Mouse (Mus musculus): ENCODE results near the gene Erich4. TPM values are rescaled to one million over a fixed set of nuclear protein-coding genes. Genes with fewer than 3 reads are reported as not detected.

The Erich4 gene
- polyA plus RNA-seq, 1 experiment: not detected

GRCm38 (mm10) chr7:25625594-25626250 lies 10.0 kb upstream of the Erich4 start:
- no peaks in the 10 kb centered on the region for H3K4me1 ChIP-seq (ENCODE audit: control insufficient read depth, insufficient read depth, low read length)
- H3K4me3 ChIP-seq (ENCODE audit: insufficient read depth, low read length): no peak overlapping the region
- TF ChIP-seq POLR2A (IDR thresholded peaks at IDR 0.05; ENCODE audit: extremely low read depth, insufficient read depth, low read length): no peak
- peak; percentile 37 for TF ChIP-seq CTCF (IDR thresholded peaks at IDR 0.05; ENCODE audit: extremely low read depth, insufficient read depth, low read length)
- no peak overlapping the region for H3K27ac ChIP-seq (ENCODE audit: insufficient read depth, low read length)

- no peak overlapping the region for H3K27ac ChIP-seq (ENCODE audit: insufficient read depth, low read length)
- H3K4me3 ChIP-seq (ENCODE audit: insufficient read depth, low read length): no peak overlapping the region
- TF ChIP-seq POLR2A (IDR thresholded peaks at IDR 0.05; ENCODE audit: extremely low read depth, insufficient read depth, low read length) (no peak), CTCF (IDR thresholded peaks at IDR 0.05; ENCODE audit: extremely low read depth, insufficient read depth, low read length) (no peak)
- H3K4me1 ChIP-seq (ENCODE audit: control insufficient read depth, insufficient read depth, low read length): no peaks in the 10 kb centered on the region
Observed at GRCm38 (mm10) chr7:25624851-25625250, 9.2 kb upstream of the Erich4 start.

GRCm38 (mm10) chr7:25623857-25624370 lies 8.2 kb upstream of the Erich4 start:
- no peak for TF ChIP-seq POLR2A (IDR thresholded peaks at IDR 0.05; ENCODE audit: extremely low read depth, insufficient read depth, low read length)
- TF ChIP-seq CTCF (IDR thresholded peaks at IDR 0.05; ENCODE audit: extremely low read depth, insufficient read depth, low read length): no peak
- Histone ChIP-seq H3K4me1 (ENCODE audit: control insufficient read depth, insufficient read depth, low read length) (no peaks in the 10 kb centered on the region), H3K4me3 (ENCODE audit: insufficient read depth, low read length) (no peak overlapping the region), H3K27ac (ENCODE audit: insufficient read depth, low read length) (no peak overlapping the region)

GRCm38 (mm10) chr7:25620751-25621150 lies 5.1 kb upstream of the Erich4 start:
- no peaks in the 10 kb centered on the region for H3K4me1 ChIP-seq (ENCODE audit: control insufficient read depth, insufficient read depth, low read length)
- H3K27ac ChIP-seq (ENCODE audit: insufficient read depth, low read length): no peak overlapping the region
- no peak for TF ChIP-seq CTCF (IDR thresholded peaks at IDR 0.05; ENCODE audit: extremely low read depth, insufficient read depth, low read length)
- no peak for TF ChIP-seq POLR2A (IDR thresholded peaks at IDR 0.05; ENCODE audit: extremely low read depth, insufficient read depth, low read length)
- no peak overlapping the region for H3K4me3 ChIP-seq (ENCODE audit: insufficient read depth, low read length)

- no peaks in the 10 kb centered on the region for H3K4me1 ChIP-seq (ENCODE audit: control insufficient read depth, insufficient read depth, low read length)
- no peak overlapping the region for H3K27ac ChIP-seq (ENCODE audit: insufficient read depth, low read length)
- peak overlapping the region; percentile 55 for H3K4me3 ChIP-seq (ENCODE audit: insufficient read depth, low read length)
- TF ChIP-seq CTCF (IDR thresholded peaks at IDR 0.05; ENCODE audit: extremely low read depth, insufficient read depth, low read length) (no peak), POLR2A (IDR thresholded peaks at IDR 0.05; ENCODE audit: extremely low read depth, insufficient read depth, low read length) (no peak)
Observed at GRCm38 (mm10) chr7:25620101-25620500, 4.4 kb upstream of the Erich4 start.

GRCm38 (mm10) chr7:25619722-25619991 lies 4.0 kb upstream of the Erich4 start:
- no peaks in the 10 kb centered on the region for H3K4me1 ChIP-seq (ENCODE audit: control insufficient read depth, insufficient read depth, low read length)
- no peak overlapping the region for H3K27ac ChIP-seq (ENCODE audit: insufficient read depth, low read length)
- no peak for TF ChIP-seq CTCF (IDR thresholded peaks at IDR 0.05; ENCODE audit: extremely low read depth, insufficient read depth, low read length)
- no peak for TF ChIP-seq POLR2A (IDR thresholded peaks at IDR 0.05; ENCODE audit: extremely low read depth, insufficient read depth, low read length)
- H3K4me3 ChIP-seq (ENCODE audit: insufficient read depth, low read length): peak overlapping the region; percentile 55

GRCm38 (mm10) chr7:25618865-25619721 lies 3.4 kb upstream of the Erich4 start, which contains the start of gene Dmac2:
TSS of gene Dmac2 (plus strand) at chr7:25619414.
- H3K4me3 ChIP-seq (ENCODE audit: insufficient read depth, low read length): peak within 1 kb of the TSS; percentile 55
- no peak within 1 kb of the TSS for H3K27ac ChIP-seq (ENCODE audit: insufficient read depth, low read length)
- peak; percentile 78 for TF ChIP-seq POLR2A (IDR thresholded peaks at IDR 0.05; ENCODE audit: extremely low read depth, insufficient read depth, low read length)
- TF ChIP-seq CTCF (IDR thresholded peaks at IDR 0.05; ENCODE audit: extremely low read depth, insufficient read depth, low read length): no peak
- H3K4me1 ChIP-seq (ENCODE audit: control insufficient read depth, insufficient read depth, low read length): no peaks in the 10 kb centered on the region

GRCm38 (mm10) chr7:25617376-25618160 lies 1.9 kb upstream of the Erich4 start:
- Histone ChIP-seq H3K27ac (ENCODE audit: insufficient read depth, low read length) (no peak overlapping the region), H3K4me1 (ENCODE audit: control insufficient read depth, insufficient read depth, low read length) (no peaks in the 10 kb centered on the region), H3K4me3 (ENCODE audit: insufficient read depth, low read length) (no peak overlapping the region)
- TF ChIP-seq POLR2A (IDR thresholded peaks at IDR 0.05; ENCODE audit: extremely low read depth, insufficient read depth, low read length): no peak
- TF ChIP-seq CTCF (IDR thresholded peaks at IDR 0.05; ENCODE audit: extremely low read depth, insufficient read depth, low read length): no peak

Data from cortical plate, adult 2 months (tissue).